Mouse (Mus musculus): ENCODE measurements at regions not wholly inside any gene's neighbourhood (a gene's known extent, or its start where the extent isn't known, plus 50 kb on each side); places are given as distances from the start of the nearest gene placed in this dataset.
A peak's percentile ranks its signal among the peaks of the same experiment; 100 is the strongest.

DNA sequence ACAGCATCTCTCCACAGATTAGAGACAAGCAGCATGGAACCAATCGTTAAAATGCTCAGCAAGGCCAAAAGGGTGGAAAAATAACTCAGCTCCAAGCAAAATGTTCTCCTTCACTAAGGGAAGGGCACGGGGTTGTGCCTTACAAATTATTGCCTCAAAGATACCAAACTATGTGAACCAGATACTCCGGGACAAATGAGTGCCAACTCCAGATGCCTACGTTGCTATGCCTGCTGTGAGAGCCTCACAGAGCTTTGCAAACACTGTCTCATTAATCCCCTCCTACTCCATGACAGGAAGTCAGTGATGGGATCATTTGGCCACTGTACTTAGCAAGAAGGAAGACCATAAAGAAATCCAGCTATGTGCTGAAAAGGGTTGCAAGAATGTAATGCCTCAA is 345.9 kb upstream of the Map3k7 start:
- Histone ChIP-seq H3K27ac (ENCODE audit: control insufficient read depth, insufficient read depth, low read depth, low read length) (peak overlapping the region; percentile 3; the same call in 1 of the 2 replicates), H3K4me3 (ENCODE audit: control insufficient read depth, low read depth, low read length) (no peak overlapping the region)
- TF ChIP-seq CTCF (IDR thresholded peaks at IDR 0.05; ENCODE audit: control insufficient read depth, insufficient read depth, insufficient replicate concordance, low read depth, low read length) (no peak), POLR2A (IDR thresholded peaks at IDR 0.05; ENCODE audit: control insufficient read depth, low read depth, low read length) (no peak)

DNA sequence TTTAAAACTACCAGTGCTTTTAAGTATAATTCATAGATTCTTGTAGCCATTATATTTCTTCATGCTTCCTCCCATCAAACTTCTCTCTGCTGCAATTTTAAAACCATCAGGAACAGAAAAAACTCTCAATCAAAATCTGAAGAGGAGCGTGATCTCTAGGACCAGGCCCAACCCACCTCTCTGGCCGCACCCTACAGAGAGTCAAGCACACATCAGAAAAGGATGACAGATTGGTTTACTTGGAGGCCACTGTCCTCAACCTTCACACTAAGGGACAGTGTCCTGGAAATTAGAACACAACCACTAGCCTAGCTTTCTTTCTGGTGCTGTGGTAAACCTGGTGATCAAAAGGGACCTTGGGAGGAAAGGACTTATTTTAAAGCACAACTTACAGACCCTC is 342.7 kb upstream of the Map3k7 start:
- Histone ChIP-seq H3K36me3 (ENCODE audit: control insufficient read depth, insufficient read depth, low read length) (no peaks in the 10 kb centered on the region), H3K27ac (ENCODE audit: control insufficient read depth, insufficient read depth, low read depth, low read length) (no peak overlapping the region), H3K4me1 (ENCODE audit: control insufficient read depth, insufficient read depth, low read length) (no peaks in the 10 kb centered on the region), H3K4me3 (ENCODE audit: control insufficient read depth, low read depth, low read length) (no peak overlapping the region), H3K27me3 (ENCODE audit: control insufficient read depth, insufficient read depth, low read length) (no peaks in the 10 kb centered on the region)
- no peak for TF ChIP-seq POLR2A (IDR thresholded peaks at IDR 0.05; ENCODE audit: control insufficient read depth, low read depth, low read length)
- TF ChIP-seq CTCF (IDR thresholded peaks at IDR 0.05; ENCODE audit: control insufficient read depth, insufficient read depth, insufficient replicate concordance, low read depth, low read length), result no peak

More for the DNA sequence above, 345.9 kb upstream of the Map3k7 start:
- H3K4me1 ChIP-seq (ENCODE audit: control insufficient read depth, insufficient read depth, low read length), result no peaks in the 10 kb centered on the region
- no peaks in the 10 kb centered on the region for H3K36me3 ChIP-seq (ENCODE audit: control insufficient read depth, insufficient read depth, low read length)
- H3K27me3 ChIP-seq (ENCODE audit: control insufficient read depth, insufficient read depth, low read length), result no peaks in the 10 kb centered on the region

DNA sequence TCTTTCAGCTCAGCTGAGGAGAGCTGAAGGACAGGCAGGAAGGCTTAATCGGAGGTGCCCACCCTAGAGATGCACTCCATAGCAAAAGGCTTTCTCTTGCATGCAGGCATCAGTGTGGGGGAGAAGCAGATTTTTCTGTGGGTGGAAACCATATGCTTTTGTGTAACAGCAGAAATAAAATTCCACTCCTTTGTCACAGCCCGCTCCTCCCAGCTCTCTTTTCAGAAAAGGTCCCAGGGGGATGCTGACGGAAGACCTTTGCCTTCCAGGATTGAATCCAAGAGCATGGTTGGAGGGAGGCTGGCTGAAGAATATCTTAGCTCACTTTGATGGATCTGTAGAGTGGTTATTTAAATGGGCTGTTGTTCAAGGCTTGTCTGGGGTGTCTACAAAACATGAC is 336.8 kb upstream of the Map3k7 start:
- Histone ChIP-seq H3K27me3 (ENCODE audit: control insufficient read depth, insufficient read depth, low read length) (no peaks in the 10 kb centered on the region), H3K4me3 (ENCODE audit: control insufficient read depth, low read depth, low read length) (no peak overlapping the region), H3K27ac (ENCODE audit: control insufficient read depth, insufficient read depth, low read depth, low read length) (no peak overlapping the region), H3K36me3 (ENCODE audit: control insufficient read depth, insufficient read depth, low read length) (no peaks in the 10 kb centered on the region), H3K4me1 (ENCODE audit: control insufficient read depth, insufficient read depth, low read length) (peaks cover 3% of the 10 kb centered on the region)
- TF ChIP-seq CTCF (IDR thresholded peaks at IDR 0.05; ENCODE audit: control insufficient read depth, insufficient read depth, insufficient replicate concordance, low read depth, low read length) (no peak), POLR2A (IDR thresholded peaks at IDR 0.05; ENCODE audit: control insufficient read depth, low read depth, low read length) (no peak)

DNA sequence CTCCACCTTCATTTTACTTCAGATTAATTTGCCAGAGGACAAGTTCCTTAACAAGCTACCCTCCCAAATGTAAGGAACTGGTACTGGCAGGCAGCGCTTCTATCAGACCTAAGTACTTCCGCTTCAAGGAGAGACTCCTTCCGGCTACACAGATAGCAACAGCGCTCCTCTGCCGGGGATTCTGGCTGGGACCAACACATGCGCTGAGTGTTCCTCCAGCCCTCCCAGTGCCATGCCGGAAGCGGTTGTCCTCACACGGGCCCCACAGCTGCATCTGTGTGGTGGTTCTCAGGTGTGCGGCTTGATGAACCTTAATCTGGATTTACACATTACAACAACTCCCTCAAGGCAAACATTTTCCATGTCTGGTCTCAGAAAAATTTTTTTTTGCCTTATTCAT is 336.1 kb upstream of the Map3k7 start:
- H3K4me3 ChIP-seq (ENCODE audit: control insufficient read depth, low read depth, low read length), result peak overlapping the region; percentile 77
- peaks cover 3% of the 10 kb centered on the region for H3K4me1 ChIP-seq (ENCODE audit: control insufficient read depth, insufficient read depth, low read length)
- TF ChIP-seq POLR2A (IDR thresholded peaks at IDR 0.05; ENCODE audit: control insufficient read depth, low read depth, low read length) (peak; percentile 40; the same call in 1 of the 2 replicates), CTCF (IDR thresholded peaks at IDR 0.05; ENCODE audit: control insufficient read depth, insufficient read depth, insufficient replicate concordance, low read depth, low read length) (no peak)
- no peaks in the 10 kb centered on the region for H3K36me3 ChIP-seq (ENCODE audit: control insufficient read depth, insufficient read depth, low read length)
- no peaks in the 10 kb centered on the region for H3K27me3 ChIP-seq (ENCODE audit: control insufficient read depth, insufficient read depth, low read length)
- no peak overlapping the region for H3K27ac ChIP-seq (ENCODE audit: control insufficient read depth, insufficient read depth, low read depth, low read length)

DNA sequence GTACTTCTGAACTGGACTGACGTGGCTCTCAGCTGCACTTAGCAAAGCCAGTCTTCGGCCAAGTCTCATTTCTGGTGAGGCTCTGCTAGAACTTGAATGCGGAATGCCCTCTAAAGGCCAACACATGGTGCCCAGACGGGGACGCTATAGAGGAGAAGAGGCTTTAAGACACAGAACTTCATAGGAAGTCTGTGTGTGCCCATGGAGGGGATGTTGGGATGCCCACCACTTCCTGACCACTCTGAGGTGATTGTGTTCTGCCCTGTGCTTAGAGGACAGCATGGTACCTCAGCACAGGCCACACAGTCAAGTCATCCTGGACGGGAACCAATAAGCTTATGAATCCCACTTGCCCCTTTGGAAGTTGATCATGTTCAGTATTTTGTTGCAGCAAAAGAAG is 325.3 kb upstream of the Map3k7 start:
- no peak overlapping the region for H3K4me3 ChIP-seq (ENCODE audit: control insufficient read depth, low read depth, low read length)
- no peak overlapping the region for H3K27ac ChIP-seq (ENCODE audit: control insufficient read depth, insufficient read depth, low read depth, low read length)
- no peak for TF ChIP-seq CTCF (IDR thresholded peaks at IDR 0.05; ENCODE audit: control insufficient read depth, insufficient read depth, insufficient replicate concordance, low read depth, low read length)
- TF ChIP-seq POLR2A (IDR thresholded peaks at IDR 0.05; ENCODE audit: control insufficient read depth, low read depth, low read length), result no peak
- no peaks in the 10 kb centered on the region for H3K4me1 ChIP-seq (ENCODE audit: control insufficient read depth, insufficient read depth, low read length)
- no peaks in the 10 kb centered on the region for H3K27me3 ChIP-seq (ENCODE audit: control insufficient read depth, insufficient read depth, low read length)
- H3K36me3 ChIP-seq (ENCODE audit: control insufficient read depth, insufficient read depth, low read length), result no peaks in the 10 kb centered on the region

DNA sequence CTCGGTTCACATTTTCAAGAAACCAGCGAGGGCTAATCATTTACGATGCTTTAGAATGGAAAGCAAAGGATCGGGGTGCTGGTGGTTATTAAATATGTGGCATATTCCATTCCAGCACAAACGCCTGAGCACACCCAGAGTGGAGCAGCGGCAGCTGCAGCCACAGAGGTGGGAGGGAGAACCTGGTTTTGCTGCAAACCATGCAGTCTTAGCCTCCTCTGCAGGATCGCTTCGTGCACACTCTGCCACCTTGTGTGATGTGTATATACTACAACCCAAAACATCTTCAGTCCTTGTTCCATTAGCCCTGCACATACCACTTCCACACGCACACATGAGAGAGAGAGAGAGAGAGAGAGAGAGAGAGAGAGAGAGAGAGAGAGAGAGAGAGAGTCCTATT is 321.7 kb upstream of the Map3k7 start:
- Histone ChIP-seq H3K4me1 (ENCODE audit: control insufficient read depth, insufficient read depth, low read length) (no peaks in the 10 kb centered on the region), H3K27me3 (ENCODE audit: control insufficient read depth, insufficient read depth, low read length) (no peaks in the 10 kb centered on the region), H3K4me3 (ENCODE audit: control insufficient read depth, low read depth, low read length) (no peak overlapping the region), H3K36me3 (ENCODE audit: control insufficient read depth, insufficient read depth, low read length) (no peaks in the 10 kb centered on the region), H3K27ac (ENCODE audit: control insufficient read depth, insufficient read depth, low read depth, low read length) (no peak overlapping the region)
- TF ChIP-seq POLR2A (IDR thresholded peaks at IDR 0.05; ENCODE audit: control insufficient read depth, low read depth, low read length), result no peak
- TF ChIP-seq CTCF (IDR thresholded peaks at IDR 0.05; ENCODE audit: control insufficient read depth, insufficient read depth, insufficient replicate concordance, low read depth, low read length), result peak; percentile 14; the same call in 1 of the 2 replicates

DNA sequence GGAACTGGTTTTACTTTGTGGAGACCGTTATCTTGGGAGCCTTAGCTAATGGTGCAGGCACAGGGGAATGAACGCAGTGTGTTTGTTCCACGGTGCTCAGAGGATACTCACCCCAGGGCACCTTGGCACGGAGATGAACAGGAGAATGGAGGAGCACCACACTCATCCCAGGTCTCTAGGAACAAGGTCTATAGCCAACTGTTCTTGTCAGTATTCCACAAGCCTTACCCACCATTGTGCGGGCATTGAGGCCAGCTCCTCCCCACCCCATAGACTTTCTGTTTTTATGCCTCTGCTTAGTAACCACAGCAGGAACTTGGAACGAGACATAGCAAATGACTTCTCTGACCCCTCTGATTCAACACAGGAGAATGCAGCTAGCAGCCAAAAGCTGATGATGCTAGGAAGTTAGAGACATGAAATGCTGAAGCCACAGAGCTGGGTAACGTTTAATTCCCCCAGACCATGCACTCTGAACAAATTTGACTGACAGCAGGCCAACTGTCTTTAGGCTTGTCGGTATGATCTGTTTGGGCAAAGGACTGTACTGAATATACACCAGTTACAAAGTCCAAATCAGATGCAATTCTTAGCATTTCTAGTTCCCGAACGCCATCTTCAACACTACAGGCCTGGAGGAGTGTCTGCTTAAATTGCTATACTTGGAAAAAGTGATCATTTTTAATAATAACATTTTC is 321.2 kb upstream of the Map3k7 start:
- H3K27ac ChIP-seq (ENCODE audit: control insufficient read depth, insufficient read depth, low read depth, low read length), result no peak overlapping the region
- H3K36me3 ChIP-seq (ENCODE audit: control insufficient read depth, insufficient read depth, low read length), result no peaks in the 10 kb centered on the region
- no peaks in the 10 kb centered on the region for H3K27me3 ChIP-seq (ENCODE audit: control insufficient read depth, insufficient read depth, low read length)
- no peaks in the 10 kb centered on the region for H3K4me1 ChIP-seq (ENCODE audit: control insufficient read depth, insufficient read depth, low read length)
- TF ChIP-seq CTCF (IDR thresholded peaks at IDR 0.05; ENCODE audit: control insufficient read depth, insufficient read depth, insufficient replicate concordance, low read depth, low read length), result no peak
- TF ChIP-seq POLR2A (IDR thresholded peaks at IDR 0.05; ENCODE audit: control insufficient read depth, low read depth, low read length), result no peak
- H3K4me3 ChIP-seq (ENCODE audit: control insufficient read depth, low read depth, low read length), result no peak overlapping the region
